Mouse (Mus musculus) C2C12 (cell line): ENCODE measurements around the gene Timm17a.

Experiments used
- CEBPB ChIP-seq: IDR thresholded peaks from one replicate; pipeline ENCODE4 v1.6.1; 2011; ENCODE audit warnings: low read depth, mild to moderate bottlenecking, control low read depth, moderate library complexity
- CTCF ChIP-seq: IDR thresholded peaks from one replicate; pipeline ENCODE4 v1.5.1; 2011; ENCODE audit not compliant: control insufficient read depth, insufficient read depth, insufficient read length

- TF ChIP-seq CTCF (no peak), CEBPB (no peak)
Measured at GRCm38 (mm10) chr1:135262329-135262728, 51.2 kb downstream of the Timm17a start.
